Mouse (Mus musculus) left cerebral cortex, postnatal 10 days (tissue): ENCODE results near the gene Ndufs6. TPM values are rescaled to one million over a fixed set of nuclear protein-coding genes. Genes with fewer than 3 reads are reported as not detected.

Source experiments
- DNase-seq, 2 experiments: peaks; one replicate each; pipeline ENCODE4 v3.0.0; 2021 to 2022; ENCODE audit warnings: low spot score in 2 of 2, mixed read lengths in 1 of 2; ENCODE audit errors: extremely low spot score in 1 of 2
- intact Hi-C: fragments of 180-260 bp; cut with DNase I; formaldehyde crosslinking; loops from one replicate; pipeline ENCODE4 v1.15.1; 2025
- total RNA-seq, 2 experiments: library from RNA; stranded (reverse); gene quantifications; 2 replicates each; pipeline ENCODE4 v1.2.3; 2021

Ndufs6 gene
- total RNA-seq, 2 experiments from 2014 or later = 172 to 183 TPM

DNA sequence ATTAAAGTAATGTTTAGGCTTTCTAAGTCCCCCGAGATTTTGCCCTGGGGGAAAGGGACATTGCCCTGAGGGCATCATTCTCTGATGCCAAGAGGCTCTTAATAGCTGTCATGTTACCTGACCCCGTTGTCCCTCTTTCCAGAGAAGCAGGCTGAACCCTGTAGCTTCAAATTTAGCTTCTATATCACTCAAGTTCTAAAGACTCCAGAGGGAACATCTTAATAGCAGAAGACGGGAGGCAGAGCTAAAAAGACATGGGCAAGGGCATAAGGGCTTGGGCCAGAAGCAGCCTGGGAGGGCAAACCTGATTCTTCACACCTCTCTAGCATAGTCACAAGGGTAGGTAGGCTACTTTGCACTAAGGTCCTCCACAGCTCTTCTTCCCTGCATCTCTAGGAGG lies 58.5 kb downstream of the Ndufs6 start:
- DNase-seq = no peak
- intact Hi-C loops = loop anchor here (5.0 to 10.0 kb wide), 2 partner anchors 638 to 975 kb away; no protein-coding TSS in a partner anchor

Other genes with a start within 250 kb of the Ndufs6 start
- not detected for gene Irx4, start 68.1 kb downstream of the Ndufs6 start, total RNA-seq
- 10 to 100 TPM; 27.9 to 33.6 TPM for gene Mrpl36, start within 50 bp of the Ndufs6 start, total RNA-seq
- 10 to 100 TPM; 63.0 to 64.0 TPM for gene Lpcat1, start 138.7 kb upstream of the Ndufs6 start, total RNA-seq
- under 1 TPM; 0.21 to 0.32 TPM for gene Slc6a3, start 208.2 kb upstream of the Ndufs6 start, total RNA-seq